Mouse (Mus musculus): ENCODE results near the gene Kri1. TPM values are rescaled to one million over a fixed set of nuclear protein-coding genes. Genes with fewer than 3 reads are reported as not detected.
A peak's percentile ranks its signal among the peaks of the same experiment; 100 is the strongest.
"Not testable (repeated sequence)": the region's sequence is repeated elsewhere in the genome, so short reads cannot be mapped to it uniquely, and the experiment has no call there.

Gene Kri1
- total and polyA plus RNA-seq, 2 experiments = 6.5 to 9.7 TPM

DNA sequence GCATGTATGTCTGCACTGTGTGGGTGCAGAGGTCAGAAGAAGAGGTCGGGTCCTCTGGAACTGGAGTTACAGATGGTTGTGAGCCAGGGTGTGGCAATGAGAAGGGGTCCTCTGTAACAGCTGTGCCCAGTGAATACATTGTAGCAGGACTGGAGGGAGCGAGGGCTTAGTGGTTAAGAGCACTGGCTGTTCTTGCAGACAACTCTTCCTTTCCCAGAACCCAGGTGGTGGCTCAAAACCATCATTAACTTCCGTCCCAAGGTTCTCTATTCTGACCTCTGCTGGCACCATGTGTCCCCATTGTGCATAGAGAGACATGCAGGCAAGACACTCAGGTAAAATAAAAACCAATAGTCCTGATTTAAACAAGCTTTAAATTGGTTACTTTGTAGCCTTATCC lies 39.8 kb upstream of the Kri1 start:
- WGBS = 72% methylated on average over 3 of the region's 3 CpGs
- Histone ChIP-seq H3K9ac (ENCODE audit: low read depth, low read length) (no peak overlapping the region), H3K36me3 (ENCODE audit: control insufficient read depth, insufficient read depth, low read length) (no peaks in the 10 kb centered on the region), H3K4me3 (ENCODE audit: insufficient read depth, low read depth, low read length) (no peak overlapping the region), H3K79me2 (ENCODE audit: control insufficient read depth, insufficient read depth, low read length) (no peaks in the 10 kb centered on the region), H3K4me1 (ENCODE audit: control insufficient read depth, insufficient read depth, low read length) (no peaks in the 10 kb centered on the region; the same call in 1 of the 2 replicates), H3K27ac (replicated peaks; ENCODE audit: insufficient read depth, low read depth, low read length) (no peak overlapping the region), H3K27me3 (ENCODE audit: control insufficient read depth, insufficient read depth, low read length) (no peaks in the 10 kb centered on the region)
- TF ChIP-seq POLR2A (IDR thresholded peaks at IDR 0.05; ENCODE audit: extremely low read depth, insufficient read depth, low read length) = no peak
- TF ChIP-seq CTCF (IDR thresholded peaks at IDR 0.05; ENCODE audit: low read depth, low read length) = no peak
- no peak for DNase-seq (ENCODE audit: extremely low read depth, low read depth, low spot score)

DNA sequence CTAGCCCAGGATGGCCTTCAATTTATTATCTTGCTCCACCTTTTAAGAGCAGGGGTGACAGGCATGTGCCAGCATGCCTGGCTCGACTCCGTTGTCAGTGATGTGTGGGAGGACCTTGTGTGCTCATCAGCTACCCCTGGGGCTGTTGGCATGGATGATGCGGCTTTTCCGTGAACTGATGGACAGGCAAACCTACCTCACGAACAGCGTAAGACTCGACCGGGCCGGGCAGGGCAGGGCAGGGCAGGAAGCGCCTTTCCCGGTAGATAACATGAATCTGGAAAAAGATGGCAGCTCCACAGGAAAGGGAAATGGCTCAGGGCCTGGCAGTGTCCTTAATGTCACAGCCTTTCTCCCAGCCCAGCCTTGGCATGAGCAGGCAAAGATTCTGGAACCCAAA lies 36.5 kb upstream of the Kri1 start:
- no peak for TF ChIP-seq POLR2A (IDR thresholded peaks at IDR 0.05; ENCODE audit: extremely low read depth, insufficient read depth, low read length)
- TF ChIP-seq CTCF (IDR thresholded peaks at IDR 0.05; ENCODE audit: low read depth, low read length) = no peak
- Histone ChIP-seq H3K36me3 (ENCODE audit: control insufficient read depth, insufficient read depth, low read length) (no peaks in the 10 kb centered on the region), H3K9ac (ENCODE audit: low read depth, low read length) (no peak overlapping the region), H3K4me3 (ENCODE audit: insufficient read depth, low read depth, low read length) (no peak overlapping the region), H3K27ac (replicated peaks; ENCODE audit: insufficient read depth, low read depth, low read length) (no peak overlapping the region), H3K4me1 (ENCODE audit: control insufficient read depth, insufficient read depth, low read length) (peaks cover 2% of the 10 kb centered on the region), H3K79me2 (ENCODE audit: control insufficient read depth, insufficient read depth, low read length) (no peaks in the 10 kb centered on the region), H3K27me3 (ENCODE audit: control insufficient read depth, insufficient read depth, low read length) (no peaks in the 10 kb centered on the region)
- no peak for DNase-seq (ENCODE audit: extremely low read depth, low read depth, low spot score)
- whole genome bisulfite sequencing = 87% methylated on average over 11 of the region's 11 CpGs

DNA sequence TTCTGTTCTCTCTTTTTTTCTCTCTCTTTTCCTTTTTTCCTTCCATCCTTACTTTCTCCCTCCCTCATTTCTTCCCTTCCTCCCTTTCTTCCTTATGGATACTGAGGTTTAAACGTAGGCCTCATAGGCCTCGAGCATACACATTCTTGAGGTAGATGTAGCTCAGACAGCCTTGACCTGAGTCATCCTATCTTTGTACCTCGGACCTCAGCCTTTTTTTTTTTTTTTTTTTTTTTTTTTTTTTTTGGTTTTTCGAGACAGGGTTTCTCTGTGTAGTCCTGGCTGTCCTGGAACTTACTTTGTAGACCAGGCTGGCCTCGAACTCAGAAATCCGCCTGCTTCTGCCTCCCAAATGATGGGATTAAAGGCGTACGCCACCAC lies 35.1 kb upstream of the Kri1 start:
- WGBS = 78% methylated on average over 8 of the region's 8 CpGs
- not testable (repeated sequence) for H3K4me1 ChIP-seq (ENCODE audit: control insufficient read depth, insufficient read depth, low read length); H3K79me2 ChIP-seq (ENCODE audit: control insufficient read depth, insufficient read depth, low read length); H3K27me3 ChIP-seq (ENCODE audit: control insufficient read depth, insufficient read depth, low read length); H3K27ac ChIP-seq (replicated peaks; ENCODE audit: insufficient read depth, low read depth, low read length); H3K9ac ChIP-seq (ENCODE audit: low read depth, low read length); H3K36me3 ChIP-seq (ENCODE audit: control insufficient read depth, insufficient read depth, low read length); DNase-seq (ENCODE audit: extremely low read depth, low read depth, low spot score); H3K4me3 ChIP-seq (ENCODE audit: insufficient read depth, low read depth, low read length)

- TF ChIP-seq POLR2A (IDR thresholded peaks at IDR 0.05; ENCODE audit: extremely low read depth, insufficient read depth, low read length) (no peak), CTCF (IDR thresholded peaks at IDR 0.05; ENCODE audit: low read depth, low read length) (no peak)
- Histone ChIP-seq H3K79me2 (ENCODE audit: control insufficient read depth, insufficient read depth, low read length) (no peaks in the 10 kb centered on the region), H3K27me3 (ENCODE audit: control insufficient read depth, insufficient read depth, low read length) (no peaks in the 10 kb centered on the region), H3K36me3 (ENCODE audit: control insufficient read depth, insufficient read depth, low read length) (no peaks in the 10 kb centered on the region), H3K4me3 (ENCODE audit: insufficient read depth, low read depth, low read length) (no peak overlapping the region; the same call in 1 of the 2 replicates), H3K9ac (ENCODE audit: low read depth, low read length) (no peak overlapping the region), H3K4me1 (ENCODE audit: control insufficient read depth, insufficient read depth, low read length) (peaks cover 2% of the 10 kb centered on the region), H3K27ac (replicated peaks; ENCODE audit: insufficient read depth, low read depth, low read length) (peak overlapping the region; percentile 4; the same call in 1 of the 2 replicates)
- 79% methylated on average over 19 of the region's 19 CpGs for whole genome bisulfite sequencing
- DNase-seq (ENCODE audit: extremely low read depth, low read depth, low spot score) = no peak
Measured at GRCm38 (mm10) chr9:21322211-21322916, 34.6 kb upstream of the Kri1 start.

GRCm38 (mm10) chr9:21321513-21321835 lies 33.7 kb upstream of the Kri1 start:
- WGBS = 37% methylated on average over 6 of the region's 6 CpGs
- H3K9ac ChIP-seq (ENCODE audit: low read depth, low read length) = peak overlapping the region; percentile 77
- peak overlapping the region; percentile 86 for H3K4me3 ChIP-seq (ENCODE audit: insufficient read depth, low read depth, low read length)
- no peaks in the 10 kb centered on the region for H3K36me3 ChIP-seq (ENCODE audit: control insufficient read depth, insufficient read depth, low read length)
- peak; percentile 16 for DNase-seq (ENCODE audit: extremely low read depth, low read depth, low spot score)
- H3K27me3 ChIP-seq (ENCODE audit: control insufficient read depth, insufficient read depth, low read length) = no peaks in the 10 kb centered on the region
- TF ChIP-seq POLR2A (IDR thresholded peaks at IDR 0.05; ENCODE audit: extremely low read depth, insufficient read depth, low read length) (no peak), CTCF (IDR thresholded peaks at IDR 0.05; ENCODE audit: low read depth, low read length) (no peak)
- H3K27ac ChIP-seq (replicated peaks; ENCODE audit: insufficient read depth, low read depth, low read length) = peak overlapping the region; percentile 4
- peaks cover 2% of the 10 kb centered on the region for H3K4me1 ChIP-seq (ENCODE audit: control insufficient read depth, insufficient read depth, low read length)
- no peaks in the 10 kb centered on the region for H3K79me2 ChIP-seq (ENCODE audit: control insufficient read depth, insufficient read depth, low read length)

DNA sequence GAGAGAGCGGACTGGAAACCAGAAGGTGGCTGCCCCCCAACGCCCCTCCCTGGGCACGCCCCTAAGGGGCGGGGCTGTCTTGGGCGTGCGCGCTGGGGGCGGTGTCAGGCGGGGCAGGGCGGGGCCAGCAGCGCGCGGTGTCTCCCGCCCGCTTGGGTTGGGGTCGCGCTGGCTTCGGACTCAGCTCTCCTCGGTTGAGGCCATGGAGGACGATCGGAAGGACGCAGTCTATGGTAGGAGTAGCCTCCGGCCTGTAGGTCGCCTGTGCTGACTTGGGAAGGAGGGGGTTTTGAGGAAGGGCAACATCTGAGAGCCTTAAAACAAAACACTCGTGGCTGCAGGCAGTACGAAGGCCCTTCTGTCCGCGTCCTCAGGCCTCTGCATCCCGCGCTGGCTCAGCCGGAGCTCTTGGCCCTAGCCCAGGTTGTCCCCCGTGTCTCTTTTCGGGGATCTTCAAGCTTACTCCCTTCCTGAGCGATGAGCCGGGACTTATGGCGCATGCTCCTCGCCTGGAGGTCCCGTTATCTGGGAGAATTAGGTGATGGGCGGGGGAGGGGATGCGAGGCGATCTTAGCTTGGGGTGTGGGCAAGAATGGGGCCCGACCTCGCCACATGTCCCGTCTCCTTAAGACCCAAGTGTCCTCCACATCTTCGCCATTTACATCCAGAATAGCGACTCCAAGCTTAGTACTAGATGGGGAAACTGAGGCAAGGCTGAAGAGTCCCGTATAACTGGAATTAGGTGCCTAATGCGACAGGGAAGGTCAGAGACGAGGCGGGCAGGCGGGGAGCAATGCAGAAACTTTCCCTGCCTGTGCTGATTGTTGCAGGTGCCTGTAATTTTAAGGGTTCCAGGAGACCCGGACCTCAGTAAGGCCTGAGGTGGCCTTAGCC lies 33.1 kb upstream of the Kri1 start, which contains the start of gene Slc44a2:
Slc44a2 (plus strand) TSS at position 80 of the 894 bp plus-strand sequence.
- peak within 1 kb of the TSS; percentile 86 for H3K4me3 ChIP-seq (ENCODE audit: insufficient read depth, low read depth, low read length)
- H3K27ac ChIP-seq (replicated peaks; ENCODE audit: insufficient read depth, low read depth, low read length) = peak within 1 kb of the TSS; percentile 30
- peaks cover 2% of the 10 kb centered on the region for H3K4me1 ChIP-seq (ENCODE audit: control insufficient read depth, insufficient read depth, low read length)
- no peaks in the 10 kb centered on the region for H3K79me2 ChIP-seq (ENCODE audit: control insufficient read depth, insufficient read depth, low read length)
- peak; percentile 33 for DNase-seq (ENCODE audit: extremely low read depth, low read depth, low spot score)
- H3K36me3 ChIP-seq (ENCODE audit: control insufficient read depth, insufficient read depth, low read length) = no peaks in the 10 kb centered on the region
- H3K27me3 ChIP-seq (ENCODE audit: control insufficient read depth, insufficient read depth, low read length) = no peaks in the 10 kb centered on the region
- H3K9ac ChIP-seq (ENCODE audit: low read depth, low read length) = peak within 1 kb of the TSS; percentile 77
- TF ChIP-seq CTCF (IDR thresholded peaks at IDR 0.05; ENCODE audit: low read depth, low read length) = no peak
- 0 out of 2 replicates have a peak, but pooled peaks have one; percentile 12 for TF ChIP-seq POLR2A (IDR thresholded peaks at IDR 0.05; ENCODE audit: extremely low read depth, insufficient read depth, low read length)
- 9% methylated on average over 52 of the region's 52 CpGs for WGBS
